Mouse (Mus musculus) stomach, embryonic 15.5 days (tissue): ENCODE data around the gene Cr1l. TPM values are rescaled to one million over a fixed set of nuclear protein-coding genes. Genes with fewer than 3 reads are reported as not detected.

ENCODE experiments used
- ATAC-seq: fragments of 200-750 bp; cut with Nextera tagmentation; 2 replicates; pipeline ENCODE4 v1.8.0; 2017; ENCODE audit warnings: low read depth, moderate number of reproducible peaks, moderate TSS enrichment; ENCODE audit not compliant: insufficient read depth, low FRiP score
- H3K27ac ChIP-seq: fragments of 300-500 bp; sonication (generic); 2 replicates; pipeline ENCODE4 v1.5.1; 2015; ENCODE audit warnings: mild to moderate bottlenecking, inconsistent platforms
- H3K27me3 ChIP-seq: fragments of 300-500 bp; sonication (generic); replicated peaks from 2 replicates; pipeline ENCODE4 v1.6.1; 2015; ENCODE audit warnings: inconsistent platforms
- H3K36me3 ChIP-seq: fragments of 300-500 bp; sonication (generic); 2 replicates; pipeline ENCODE4 v1.6.1; 2015; ENCODE audit warnings: inconsistent platforms
- H3K4me1 ChIP-seq: fragments of 300-500 bp; sonication (generic); 2 replicates; pipeline ENCODE4 v1.6.1; 2015; ENCODE audit warnings: inconsistent platforms
- H3K4me2 ChIP-seq: fragments of 300-500 bp; sonication (generic); 2 replicates; pipeline ENCODE4 v1.6.1; 2015; ENCODE audit warnings: mild to moderate bottlenecking, inconsistent platforms
- H3K4me3 ChIP-seq: fragments of 300-500 bp; sonication (generic); replicated peaks from 2 replicates; pipeline ENCODE4 v1.5.1; 2015; ENCODE audit warnings: inconsistent platforms
- H3K9ac ChIP-seq: fragments of 300-500 bp; sonication (generic); 2 replicates; pipeline ENCODE4 v1.6.1; 2015; ENCODE audit warnings: inconsistent platforms
- H3K9me3 ChIP-seq: fragments of 300-500 bp; sonication (generic); 2 replicates; pipeline ENCODE4 v1.6.1; 2016; ENCODE audit warnings: inconsistent platforms
- WGBS: fragments of 180-500 bp; shearing (Covaris S2); methylation state at CpG from one replicate; pipeline ENCODE4 v1.1.7; 2015; 5-methylcytosine and 5-hydroxymethylcytosine counted together
- polyA plus RNA-seq: library from polyadenylated mRNA; unstranded; fragments of >200 nt; fragmentation: Nextera tagmentation; extraction: Ambion mirVana; gene quantifications from 2 replicates; pipeline ENCODE4 v1.2.1, GENCODE M21; 2015

Gene Cr1l
- polyA plus RNA-seq, 1 experiment from 2014 or later = 73.4 TPM

DNA sequence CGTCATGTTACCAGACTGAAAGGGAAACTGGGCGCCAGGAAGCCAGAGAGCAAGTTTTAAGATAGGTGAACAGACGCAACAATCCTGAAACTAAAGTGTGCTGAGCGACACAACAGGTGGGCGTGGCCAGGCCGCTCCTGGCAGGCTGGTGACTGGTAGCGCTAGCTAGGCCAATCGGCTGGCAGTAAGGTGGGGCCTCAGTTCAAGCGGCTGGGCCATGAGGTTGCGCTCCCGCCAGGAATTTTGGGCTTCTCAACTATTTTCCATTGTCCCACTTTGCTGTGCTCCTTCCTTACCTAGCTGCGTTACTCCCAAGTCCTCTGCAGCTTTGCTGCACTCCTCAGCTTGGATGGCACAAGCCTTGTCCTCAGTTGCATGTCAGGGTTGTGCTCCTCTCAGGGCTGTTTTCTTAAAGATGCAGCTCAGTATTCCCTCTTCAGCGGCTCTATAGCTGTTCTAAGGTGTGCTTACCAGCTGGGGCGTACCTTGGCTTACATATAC, 39.1 kb downstream of the Cr1l start, which contains the start of gene Cd46:
TSS of gene Cd46 (minus strand) at position 30 of the 501 bp plus-strand sequence.
- peak within 1 kb of the TSS; percentile 63 for H3K4me2 ChIP-seq
- no peaks in the 10 kb centered on the region for H3K9me3 ChIP-seq
- H3K4me1 ChIP-seq = peaks cover 7% of the 10 kb centered on the region; the same call in 1 of the 2 replicates
- peak within 1 kb of the TSS; percentile 61; the same call in 1 of the 2 replicates for H3K27ac ChIP-seq
- peak; percentile 98 for ATAC-seq
- no peak within 1 kb of the TSS for H3K9ac ChIP-seq
- H3K4me3 ChIP-seq = peak within 1 kb of the TSS; percentile 47
- 0 out of 2 replicates have a peak, but pooled peaks cover under 1% of the 10 kb centered on the region for H3K36me3 ChIP-seq
- WGBS = 3% methylated on average over 14 of the region's 14 CpGs
- H3K27me3 ChIP-seq = no peaks in the 10 kb centered on the region

DNA sequence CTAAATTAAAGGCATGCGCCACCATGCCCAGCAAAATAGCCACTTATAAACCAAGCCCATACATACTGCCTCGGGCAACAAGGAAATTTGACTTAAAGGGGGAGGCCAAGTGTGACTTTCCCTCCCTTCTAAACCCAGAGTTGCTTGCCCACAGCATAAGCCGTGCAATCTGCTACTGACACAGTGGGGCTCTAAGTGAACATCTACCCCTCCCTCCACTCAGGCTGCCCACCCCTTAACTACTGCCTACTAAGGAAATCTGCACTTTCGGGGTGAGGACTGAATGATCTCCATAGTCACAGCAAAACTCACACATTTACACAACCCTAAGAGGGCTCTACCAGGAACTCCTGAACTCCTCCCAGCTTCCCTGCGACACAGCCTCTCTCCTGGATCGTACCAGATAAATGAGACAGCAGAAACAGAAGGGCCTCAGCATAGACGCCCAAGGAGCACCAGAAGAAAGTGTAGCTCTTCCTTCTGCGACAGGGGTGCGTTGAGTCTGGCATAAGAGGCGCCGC, 39.6 kb downstream of the Cr1l start:
- H3K27ac ChIP-seq = peak overlapping the region; percentile 61; the same call in 1 of the 2 replicates
- no peaks in the 10 kb centered on the region for H3K27me3 ChIP-seq
- no peaks in the 10 kb centered on the region for H3K36me3 ChIP-seq
- H3K9ac ChIP-seq = no peak overlapping the region
- peak overlapping the region; percentile 47 for H3K4me3 ChIP-seq
- 21% methylated on average over 11 of the region's 11 CpGs for WGBS
- H3K4me2 ChIP-seq = peak overlapping the region; percentile 63
- H3K9me3 ChIP-seq = no peaks in the 10 kb centered on the region
- peak; percentile 95 for ATAC-seq
- peaks cover 7% of the 10 kb centered on the region; the same call in 1 of the 2 replicates for H3K4me1 ChIP-seq

DNA sequence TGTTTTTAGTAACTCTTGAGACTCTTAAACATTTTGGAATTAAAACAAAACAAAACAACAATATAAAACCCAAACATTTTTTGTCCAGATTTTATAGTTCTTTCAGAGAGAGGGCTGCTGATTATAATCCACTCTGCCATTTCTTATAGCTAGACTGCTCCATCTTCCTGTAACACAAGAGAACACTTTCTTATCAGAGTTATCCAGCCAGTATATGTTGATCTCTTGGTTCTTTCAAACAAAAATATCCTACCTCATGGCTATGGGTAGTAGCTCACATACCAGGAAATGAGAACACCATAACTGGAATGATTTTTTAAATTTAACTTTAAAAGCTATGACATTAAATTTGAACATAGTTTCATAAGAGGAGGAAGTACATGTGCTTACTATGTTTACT, 49.2 kb downstream of the Cr1l start:
- Histone ChIP-seq H3K4me3 (no peak overlapping the region), H3K4me1 (no peaks in the 10 kb centered on the region), H3K27ac (no peak overlapping the region), H3K27me3 (no peaks in the 10 kb centered on the region), H3K36me3 (no peaks in the 10 kb centered on the region), H3K9me3 (no peaks in the 10 kb centered on the region), H3K4me2 (no peak overlapping the region), H3K9ac (no peak overlapping the region)
- no peak for ATAC-seq

Other genes starting within 250 kb of the Cr1l start
- 77.2 and 81.1 TPM in 2 replicates for gene Cd34, start 192.8 kb downstream of the Cr1l start, polyA plus RNA-seq
- 0.81 and 1.1 TPM in 2 replicates for gene Cd46, start 39.3 kb downstream of the Cr1l start, polyA plus RNA-seq
- 0.13 and 0.34 TPM in 2 replicates for gene Cr2, start 45.1 kb upstream of the Cr1l start, polyA plus RNA-seq